Mouse (Mus musculus) thymus, postnatal 36 days (tissue): ENCODE data around the gene Gm6793.
A peak's percentile ranks its signal among the peaks of the same experiment; 100 is the strongest.

Experiments used
- DNase-seq, 2 experiments: peaks; one replicate each; pipeline ENCODE4 v3.0.0; 2022; ENCODE audit warnings: mixed read lengths in 2 of 2

Gm6793 gene

DNA sequence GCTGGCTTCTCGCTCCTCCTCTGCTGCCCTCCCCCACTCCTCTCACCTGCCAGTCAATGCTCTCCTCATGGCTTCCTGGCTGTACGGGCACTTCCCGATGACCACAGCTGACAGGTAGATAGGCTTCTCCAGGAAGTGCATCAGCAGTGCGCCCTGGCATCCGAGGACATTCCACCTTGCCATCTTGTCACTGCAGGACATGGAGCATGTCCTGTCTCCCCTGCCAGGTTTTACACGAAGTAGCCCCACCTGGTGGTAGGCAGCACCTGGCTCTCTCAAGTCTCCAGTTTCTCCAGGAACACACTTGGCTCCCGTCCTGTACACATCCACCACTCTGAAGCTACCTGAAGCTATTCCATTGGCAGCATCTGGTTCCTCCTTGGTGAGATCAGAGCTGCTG is 32.7 kb downstream of the Gm6793 start:
- peak; percentile 36 to 38 for DNase-seq

DNA sequence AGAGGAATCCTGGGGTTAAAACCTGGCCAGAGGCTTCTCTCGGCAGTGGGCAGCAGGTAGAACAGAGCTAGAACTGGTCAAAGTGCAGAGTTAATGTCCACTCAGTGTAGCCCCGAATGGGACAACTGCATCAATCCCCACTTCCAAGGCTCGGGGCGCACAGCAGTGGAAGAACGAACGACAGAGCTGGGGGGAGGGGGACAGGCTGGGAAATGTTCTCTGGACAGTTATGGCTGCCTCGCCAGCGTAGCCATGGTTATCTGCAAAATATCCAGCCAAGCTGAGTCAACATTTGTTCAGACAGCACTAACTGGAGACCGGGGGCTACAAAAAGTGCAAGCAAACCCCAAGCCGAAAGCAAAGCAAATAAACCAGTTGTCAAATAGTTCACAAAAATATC is 36.7 kb downstream of the Gm6793 start:
- DNase-seq, result no peak

DNA sequence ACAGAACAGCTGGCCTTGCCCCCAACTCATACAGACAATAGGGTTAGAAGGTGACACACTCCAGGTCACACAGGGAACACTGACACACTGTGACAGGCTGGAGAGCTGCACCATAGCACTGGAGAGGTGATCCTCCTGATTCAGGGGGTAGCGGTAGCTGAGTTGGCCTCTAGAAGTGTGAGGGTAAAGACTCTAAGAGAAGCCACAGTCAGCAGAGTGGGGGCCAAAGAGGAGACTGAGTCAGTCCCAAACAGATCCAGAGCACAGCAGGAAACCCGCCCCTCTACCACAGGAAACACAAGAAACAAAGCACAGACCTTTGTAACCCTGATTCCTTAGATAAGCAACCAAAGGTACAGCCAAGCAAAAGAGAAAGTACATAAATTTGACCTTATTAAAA is 38.5 kb downstream of the Gm6793 start:
- peak; percentile 52 to 62 for DNase-seq

DNA sequence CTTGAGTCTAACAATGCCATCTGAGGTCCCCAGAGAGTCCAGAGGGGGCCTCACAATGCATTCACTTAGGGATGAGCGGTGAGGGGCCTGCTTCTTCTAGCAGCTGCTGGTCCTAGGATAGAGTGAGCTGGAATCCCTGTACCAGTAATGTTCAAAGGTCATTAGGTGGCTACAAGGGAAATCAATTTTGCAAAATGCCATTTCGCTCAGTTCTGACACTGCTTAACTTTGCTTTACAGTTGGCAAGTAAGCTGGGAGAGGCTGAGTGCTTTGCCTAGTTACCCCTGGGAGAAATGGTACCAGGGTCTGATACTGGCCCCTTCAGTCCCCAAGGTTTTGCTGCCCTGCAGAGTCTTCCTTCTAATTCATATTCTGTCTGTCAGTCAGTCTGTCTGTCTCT is 39.1 kb downstream of the Gm6793 start:
- DNase-seq, result no peak

DNA sequence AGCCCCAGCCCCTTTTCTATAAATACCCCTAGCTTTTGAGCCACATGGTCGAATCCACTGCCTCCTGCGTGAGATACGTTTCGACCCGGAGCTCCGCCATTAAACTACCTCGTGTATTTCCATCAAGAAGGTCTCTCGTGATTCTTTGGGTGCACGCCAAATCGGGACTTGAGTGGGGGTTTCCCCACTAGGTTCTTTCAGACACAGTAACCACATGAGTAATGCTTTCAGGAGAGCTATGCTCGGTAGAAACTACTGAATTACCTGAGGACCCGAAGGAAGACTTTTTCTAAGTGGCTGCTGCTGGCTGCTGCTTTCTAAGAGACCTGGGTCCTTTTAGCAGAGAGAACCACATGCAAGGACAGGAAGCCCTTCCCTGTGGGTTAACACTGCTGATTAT is 40.7 kb downstream of the Gm6793 start:
- DNase-seq, result no peak

DNA sequence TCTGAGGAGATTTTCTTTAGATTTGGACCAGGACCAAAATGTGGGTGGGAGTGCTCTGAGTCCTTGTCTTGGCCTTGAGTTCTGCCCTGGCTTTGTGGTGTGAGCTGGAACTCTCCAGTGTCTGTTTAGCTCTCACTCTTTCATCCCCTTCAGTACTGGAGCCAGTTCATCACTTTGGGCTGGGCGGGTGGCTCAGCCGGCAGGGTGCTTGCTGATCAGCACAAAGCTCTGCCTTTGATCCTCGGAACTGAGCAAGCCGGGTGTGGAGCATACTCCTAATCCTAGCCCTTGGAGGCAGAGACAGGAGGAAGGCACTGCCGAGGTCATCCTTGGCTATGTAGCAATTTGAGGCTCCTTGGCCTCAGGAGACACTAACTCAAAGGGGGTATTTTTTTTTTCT is 45.8 kb downstream of the Gm6793 start:
- DNase-seq, result no peak

DNA sequence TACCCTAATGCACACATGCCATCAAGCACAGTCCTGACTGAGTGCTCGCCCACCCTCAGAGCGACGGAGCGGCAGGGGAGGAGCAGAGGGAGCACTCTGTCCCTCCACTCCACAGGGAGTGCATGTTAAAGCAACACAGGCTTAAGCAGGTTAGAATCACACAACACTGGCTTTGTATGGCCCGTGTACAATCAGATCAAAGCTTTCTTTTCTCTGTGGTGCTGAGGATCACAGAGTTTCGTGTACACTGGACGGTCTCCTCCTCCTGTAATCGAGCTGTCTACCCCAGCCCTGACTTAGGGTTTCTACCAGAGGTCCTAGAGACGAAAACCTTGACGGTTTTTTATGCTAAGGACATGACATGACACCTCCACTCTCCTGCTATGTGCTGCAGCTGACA is 46.3 kb downstream of the Gm6793 start:
- no peak for DNase-seq

DNA sequence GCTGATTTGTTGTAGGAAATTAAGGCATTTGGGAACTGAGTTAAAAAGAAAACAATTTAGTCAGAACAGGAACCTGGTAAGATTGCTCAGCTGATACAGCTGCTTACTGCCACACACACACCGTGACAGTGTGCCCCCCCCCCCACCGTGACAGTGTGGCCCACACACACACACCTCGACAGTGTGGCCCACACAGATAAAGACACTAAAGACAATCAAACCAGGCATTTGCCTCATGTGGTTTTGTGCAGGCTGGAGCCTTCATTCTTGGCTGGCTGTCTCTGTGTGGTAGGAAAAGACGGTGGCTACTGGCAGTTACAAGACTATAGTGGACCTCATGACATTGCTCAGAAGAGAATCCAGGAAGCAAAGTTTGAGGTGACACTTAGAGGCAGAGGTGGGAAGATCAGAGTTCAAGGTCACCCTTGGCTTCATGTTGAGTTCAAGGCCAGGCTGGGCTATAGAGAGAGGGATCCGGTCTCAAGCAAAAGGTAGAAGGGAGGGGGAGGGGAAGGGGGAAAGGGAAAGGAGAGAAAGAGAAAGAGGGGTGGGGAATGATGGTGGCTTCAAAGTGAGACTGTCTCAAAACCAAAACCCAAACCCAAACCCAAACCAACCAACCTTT is 47.5 kb downstream of the Gm6793 start:
- no peak for DNase-seq

DNA sequence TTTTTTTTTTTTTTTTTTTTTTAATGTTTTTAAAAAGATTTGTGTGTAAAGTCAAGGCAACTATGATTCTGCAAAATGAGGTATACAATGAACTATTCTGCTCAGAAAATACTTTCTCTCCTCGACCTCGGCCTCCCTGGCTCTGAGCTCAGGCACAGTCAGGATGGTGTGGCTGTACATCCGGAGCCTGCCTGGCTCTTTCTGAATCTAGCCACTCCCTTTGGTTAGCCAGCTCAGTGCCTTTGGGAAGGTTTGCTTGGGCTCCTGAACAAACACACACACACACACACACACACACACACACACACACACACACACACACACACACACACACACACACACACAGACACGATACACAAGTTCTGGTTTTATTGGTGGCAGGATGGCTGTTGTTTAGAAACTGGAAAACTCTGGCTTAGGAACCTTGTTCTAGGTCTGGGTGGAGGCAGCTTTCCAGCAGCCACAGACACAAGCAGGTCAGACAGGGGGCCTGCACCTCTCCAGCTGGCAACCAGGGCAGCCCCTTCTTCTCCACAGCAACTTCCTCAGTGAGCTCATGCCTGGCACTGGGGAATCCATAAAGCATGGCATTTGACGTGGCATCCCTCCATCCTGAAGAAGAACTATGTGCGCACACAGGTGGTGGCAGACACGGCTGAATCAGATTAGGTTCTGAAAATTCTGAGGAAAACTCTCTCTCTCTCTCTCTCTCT is 49.8 kb downstream of the Gm6793 start:
- DNase-seq, result no peak

DNA sequence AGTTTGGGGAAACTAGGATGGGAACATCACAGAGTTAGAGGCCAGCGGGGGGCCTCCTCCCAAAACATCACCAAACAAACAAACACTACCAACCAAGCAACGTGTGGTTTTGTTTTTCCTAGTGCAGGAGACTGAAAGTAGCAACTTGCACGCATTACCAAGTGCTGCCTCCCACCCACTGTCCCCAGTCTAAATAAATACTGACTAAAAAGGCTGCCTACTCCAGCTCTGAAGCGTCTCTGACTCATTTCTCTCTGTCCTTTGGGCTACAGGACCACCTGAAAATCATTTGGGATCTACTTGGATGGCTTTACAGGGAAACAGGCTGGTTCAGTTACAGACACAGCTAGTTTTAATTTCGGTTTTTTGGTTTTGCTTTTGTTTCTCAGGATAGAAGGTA is 50.5 kb downstream of the Gm6793 start:
- DNase-seq, result no peak

DNA sequence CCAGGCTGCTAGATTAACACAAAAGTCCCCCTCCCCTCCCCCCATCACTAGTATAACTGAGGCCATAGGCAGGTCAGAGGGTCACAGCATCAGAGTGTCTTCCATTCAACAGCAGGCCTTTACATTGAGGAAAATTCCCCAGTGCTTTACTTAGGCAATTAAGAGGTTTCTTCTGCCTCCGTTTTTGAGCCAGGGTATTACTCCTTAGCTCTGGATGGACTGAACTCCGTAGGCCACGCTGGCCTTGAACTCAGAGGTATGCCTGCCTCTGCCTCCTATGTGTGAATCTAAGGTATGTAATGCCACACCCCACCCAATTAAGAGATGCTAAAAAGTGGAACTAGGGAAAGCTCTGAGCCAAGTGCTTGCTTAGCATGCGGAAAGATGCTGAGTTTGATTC is 51.3 kb downstream of the Gm6793 start:
- no peak for DNase-seq
